Mouse (Mus musculus) myocyte (in vitro differentiated cells): ENCODE results near the gene Atp8b2. TPM values are rescaled to one million over a fixed set of nuclear protein-coding genes. Genes with fewer than 3 reads are reported as not detected.

Experiments used
- H3K27me3 ChIP-seq: one replicate; pipeline ENCODE4 v1.6.1; 2011; ENCODE audit not compliant: control insufficient read depth, insufficient read depth, insufficient read length
- H3K36me3 ChIP-seq: one replicate; pipeline ENCODE4 v1.6.1; 2011; ENCODE audit not compliant: control insufficient read depth, insufficient read depth
- H3K4me2 ChIP-seq: one replicate; pipeline ENCODE4 v1.6.1; 2011; ENCODE audit warnings: low read depth, control low read depth
- H3K4me3 ChIP-seq: one replicate; pipeline ENCODE4 v1.5.1; 2011; ENCODE audit warnings: mild to moderate bottlenecking, control low read depth, moderate library complexity
- H3K79me2 ChIP-seq: one replicate; pipeline ENCODE4 v1.6.1; 2011; ENCODE audit not compliant: control insufficient read depth, insufficient read depth
- H3ac ChIP-seq: one replicate; pipeline ENCODE4 v1.6.1; 2011; ENCODE audit not compliant: control insufficient read depth, insufficient read length
- CEBPB ChIP-seq: IDR thresholded peaks from 2 replicates; pipeline ENCODE4 v1.6.1; 2011; ENCODE audit warnings: mild to moderate bottlenecking, moderate library complexity; ENCODE audit not compliant: poor library complexity, insufficient read depth, severe bottlenecking
- E2F4 ChIP-seq: IDR thresholded peaks from one replicate; pipeline ENCODE4 v1.6.1; 2011; ENCODE audit warnings: mild to moderate bottlenecking, control low read depth, moderate library complexity; ENCODE audit not compliant: insufficient read depth
- MAX ChIP-seq: IDR thresholded peaks from one replicate; pipeline ENCODE4 v1.6.1; 2011; ENCODE audit warnings: low read depth, mild to moderate bottlenecking, control low read depth
- MYOD1 ChIP-seq, 3 experiments: IDR thresholded peaks; one replicate each; pipeline ENCODE4 v1.6.1; 2011; ENCODE audit warnings: control low read depth in 2 of 3, low read depth in 2 of 3, mild to moderate bottlenecking in 2 of 3, moderate library complexity in 1 of 3; ENCODE audit not compliant: insufficient read length in 2 of 3, control insufficient read depth in 1 of 3
- MYOG ChIP-seq, 3 experiments: IDR thresholded peaks; one replicate each; pipeline ENCODE4 v1.6.1; 2011; ENCODE audit warnings: control low read depth in 2 of 3, low read depth in 2 of 3, mild to moderate bottlenecking in 2 of 3; ENCODE audit not compliant: insufficient read length in 2 of 3, control insufficient read depth in 1 of 3, insufficient read depth in 1 of 3
- POLR2A ChIP-seq: IDR thresholded peaks from one replicate; pipeline ENCODE4 v1.6.1; 2011; ENCODE audit warnings: low read depth, mild to moderate bottlenecking, control low read depth, moderate library complexity; ENCODE audit not compliant: insufficient read length
- POLR2AphosphoS2 ChIP-seq: IDR thresholded peaks from one replicate; pipeline ENCODE4 v1.6.1; 2011; ENCODE audit warnings: low read depth, control low read depth; ENCODE audit not compliant: insufficient read length
- REST ChIP-seq: IDR thresholded peaks from one replicate; pipeline ENCODE4 v1.6.1; 2011; ENCODE audit warnings: mild to moderate bottlenecking, control low read depth, moderate library complexity; ENCODE audit not compliant: insufficient read depth, insufficient read length
- SRF ChIP-seq: IDR thresholded peaks from one replicate; pipeline ENCODE4 v1.6.1; 2011; ENCODE audit warnings: low read depth; ENCODE audit not compliant: control insufficient read depth, insufficient read length
- TCF12 ChIP-seq: IDR thresholded peaks from one replicate; pipeline ENCODE4 v1.6.1; 2011; ENCODE audit warnings: mild to moderate bottlenecking, control low read depth; ENCODE audit not compliant: poor library complexity, insufficient read depth, severe bottlenecking
- TCF3 ChIP-seq: IDR thresholded peaks from one replicate; pipeline ENCODE4 v1.6.1; 2011; ENCODE audit warnings: low read depth, control low read depth; ENCODE audit not compliant: insufficient read length
- USF1 ChIP-seq: IDR thresholded peaks from one replicate; pipeline ENCODE4 v1.6.1; 2011; ENCODE audit warnings: low read depth, mild to moderate bottlenecking, control low read depth, moderate library complexity
- polyA plus RNA-seq: library from polyadenylated mRNA; unstranded; fragments of >200 nt; fragmentation: generic; extraction: Trizol; gene quantifications from one replicate; pipeline ENCODE4 v1.2.1, GENCODE M21; 2012; ENCODE audit warnings: missing spikeins

The Atp8b2 gene
- polyA plus RNA-seq, 1 experiment = 20.9 TPM

DNA sequence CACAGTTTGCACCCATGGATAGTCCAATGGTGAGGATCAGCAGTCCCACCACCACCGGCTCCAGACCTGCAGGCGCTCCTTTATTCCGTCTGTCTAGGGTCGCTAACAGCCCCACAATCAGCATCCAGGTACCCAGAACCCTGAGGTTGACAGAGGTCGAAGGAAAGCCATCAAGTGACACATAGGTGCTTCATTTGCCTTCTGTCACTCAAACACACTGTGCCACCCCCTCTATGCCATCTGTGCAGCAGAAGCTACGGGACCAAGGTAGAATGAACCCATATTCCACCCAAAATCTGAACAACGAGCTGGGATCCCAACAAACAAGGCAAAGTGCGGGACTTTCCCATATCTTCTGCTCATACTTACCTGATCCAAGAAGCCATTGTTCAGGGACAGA is 2.2 kb upstream of the Atp8b2 start:
- no peak overlapping the region for H3ac ChIP-seq
- H3K36me3 ChIP-seq = no peaks in the 10 kb centered on the region
- no peaks in the 10 kb centered on the region for H3K27me3 ChIP-seq
- TF ChIP-seq POLR2AphosphoS2 (no peak), SRF (no peak), E2F4 (no peak), CEBPB (no peak), MYOD1 (IDR thresholded peaks at IDR 0.05; ENCODE audit: control insufficient read depth in 1 of 3, insufficient read length in 2 of 3, low read depth in 2 of 3) (no peak), REST (no peak), TCF3 (no peak), USF1 (no peak), MAX (no peak), POLR2A (no peak)
- no peak overlapping the region for H3K4me2 ChIP-seq
- peaks cover 19% of the 10 kb centered on the region for H3K79me2 ChIP-seq
- H3K4me3 ChIP-seq = no peak overlapping the region

DNA sequence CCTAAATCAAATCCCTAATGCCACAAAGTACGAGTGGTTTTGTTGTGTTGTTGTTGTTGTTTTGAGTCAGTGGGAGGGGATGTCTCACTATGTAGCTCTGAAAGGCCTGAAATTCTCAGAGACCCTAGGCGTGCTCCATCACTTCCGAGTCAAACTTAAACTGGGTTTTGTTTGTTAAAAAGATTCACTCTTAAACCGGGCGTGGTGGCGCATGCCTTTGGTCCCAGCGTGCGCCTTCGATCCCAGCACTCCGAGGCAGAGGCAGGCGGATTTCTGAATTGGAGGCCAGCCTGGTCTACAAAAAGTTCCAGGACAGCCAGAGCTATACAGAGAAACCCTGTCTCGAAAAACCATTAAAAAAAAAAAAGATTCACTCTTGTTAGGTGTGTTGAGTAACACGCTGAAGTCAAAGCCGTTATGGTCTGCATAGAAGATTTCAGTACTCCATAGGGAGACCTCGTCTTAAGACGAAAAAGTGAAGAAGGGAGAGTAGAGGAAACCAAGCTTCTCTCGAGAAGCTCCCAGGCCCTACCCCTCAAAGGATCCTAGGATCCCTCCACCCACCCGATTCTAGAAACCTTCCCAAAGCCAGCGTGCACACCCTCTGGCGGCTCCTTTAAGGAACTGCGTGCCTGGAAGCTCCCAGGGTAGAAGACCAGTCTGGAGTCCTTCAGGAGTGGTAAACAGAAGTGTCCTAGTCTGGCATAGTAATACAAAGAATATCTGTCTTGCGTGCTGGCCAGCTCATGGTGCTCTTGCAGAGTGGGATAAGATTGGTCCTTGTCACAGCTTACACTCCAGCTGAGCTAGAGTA is 825 bp upstream of the Atp8b2 start:
- Histone ChIP-seq H3K4me2 (peak overlapping the region; percentile 65), H3K4me3 (peak overlapping the region; percentile 78), H3K79me2 (peaks cover 31% of the 10 kb centered on the region), H3K27me3 (no peaks in the 10 kb centered on the region), H3K36me3 (no peaks in the 10 kb centered on the region), H3ac (peak overlapping the region; percentile 76)
- TF ChIP-seq POLR2AphosphoS2 (peak; percentile 17), SRF (no peak)

DNA sequence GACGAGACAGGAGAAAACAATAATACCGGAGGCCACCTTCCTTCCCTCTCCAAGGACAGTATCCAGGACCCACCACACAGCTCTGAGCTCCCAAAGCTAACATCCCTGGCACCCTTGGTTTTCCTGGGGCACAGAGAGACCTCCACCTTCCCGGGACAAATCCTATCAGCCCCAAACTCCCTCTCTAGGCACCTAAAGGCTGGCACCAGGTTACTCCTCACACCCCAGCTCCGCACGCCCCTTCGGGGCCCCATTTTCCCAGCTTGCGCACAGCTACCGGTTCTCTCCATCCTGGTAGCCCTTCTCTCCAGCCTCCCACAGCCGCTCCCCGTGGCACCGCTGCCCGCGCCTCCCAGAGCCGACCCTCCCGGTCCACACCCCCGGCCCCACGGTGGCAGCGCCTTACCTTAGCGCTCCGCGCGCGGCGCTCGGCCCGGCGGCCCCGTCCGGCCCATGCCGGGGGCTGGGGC is 522 bp downstream of the Atp8b2 start:
- Histone ChIP-seq H3ac (peak overlapping the region; percentile 76), H3K79me2 (peaks cover 34% of the 10 kb centered on the region), H3K36me3 (peaks cover 4% of the 10 kb centered on the region), H3K4me3 (peak overlapping the region; percentile 78), H3K4me2 (peak overlapping the region; percentile 88), H3K27me3 (no peaks in the 10 kb centered on the region)
- no peak for TF ChIP-seq MYOG (IDR thresholded peaks at IDR 0.05; ENCODE audit: control insufficient read depth in 1 of 3, insufficient read depth in 1 of 3, insufficient read length in 2 of 3, low read depth in 2 of 3)
- peak; percentile 6 for TF ChIP-seq POLR2A
- TF ChIP-seq REST = no peak
- no peak for TF ChIP-seq POLR2AphosphoS2
- TF ChIP-seq TCF12 = no peak
- no peak for TF ChIP-seq USF1
- no peak for TF ChIP-seq SRF

DNA sequence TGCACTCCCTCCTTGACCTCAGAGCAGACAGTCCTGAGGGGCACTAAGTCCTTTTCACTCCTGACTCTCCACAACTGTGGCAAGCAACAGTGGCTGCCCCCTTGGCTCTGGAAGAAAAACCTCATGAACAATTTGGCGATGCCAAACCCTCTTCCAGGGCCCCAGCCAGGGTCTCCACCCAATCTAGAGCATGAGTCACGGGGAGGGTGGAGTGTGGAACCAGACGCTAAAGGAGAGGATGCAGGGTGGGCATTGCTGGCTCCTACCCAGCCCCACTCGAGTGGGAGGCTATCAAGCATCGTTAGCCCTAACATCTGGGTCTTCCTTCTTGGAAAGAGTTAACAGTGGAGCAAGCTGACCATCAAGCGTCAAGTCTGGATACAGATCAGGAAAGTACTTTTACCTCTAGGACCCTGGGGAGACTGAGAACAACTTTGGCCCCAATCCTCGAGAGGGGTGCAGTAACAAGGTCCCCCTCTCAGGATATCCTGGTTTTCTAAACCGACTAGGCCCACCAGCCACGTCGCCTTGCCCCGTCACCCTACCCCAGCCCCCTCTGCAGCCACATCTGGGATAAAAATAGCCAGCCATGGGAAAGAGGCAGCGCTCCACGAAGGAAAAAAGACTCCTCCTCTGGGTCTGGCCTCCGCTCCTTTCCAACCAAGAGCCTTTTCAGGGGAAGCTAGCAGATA is 1.1 kb downstream of the Atp8b2 start:
- peaks cover 4% of the 10 kb centered on the region for H3K36me3 ChIP-seq
- peak overlapping the region; percentile 88 for H3K4me2 ChIP-seq
- TF ChIP-seq CEBPB = no peak
- TF ChIP-seq POLR2A = peak; percentile 59
- TF ChIP-seq SRF = no peak
- no peak for TF ChIP-seq TCF12
- TF ChIP-seq POLR2AphosphoS2 = no peak
- H3K4me3 ChIP-seq = peak overlapping the region; percentile 78
- peak overlapping the region; percentile 76 for H3ac ChIP-seq
- no peaks in the 10 kb centered on the region for H3K27me3 ChIP-seq
- peaks cover 34% of the 10 kb centered on the region for H3K79me2 ChIP-seq

DNA sequence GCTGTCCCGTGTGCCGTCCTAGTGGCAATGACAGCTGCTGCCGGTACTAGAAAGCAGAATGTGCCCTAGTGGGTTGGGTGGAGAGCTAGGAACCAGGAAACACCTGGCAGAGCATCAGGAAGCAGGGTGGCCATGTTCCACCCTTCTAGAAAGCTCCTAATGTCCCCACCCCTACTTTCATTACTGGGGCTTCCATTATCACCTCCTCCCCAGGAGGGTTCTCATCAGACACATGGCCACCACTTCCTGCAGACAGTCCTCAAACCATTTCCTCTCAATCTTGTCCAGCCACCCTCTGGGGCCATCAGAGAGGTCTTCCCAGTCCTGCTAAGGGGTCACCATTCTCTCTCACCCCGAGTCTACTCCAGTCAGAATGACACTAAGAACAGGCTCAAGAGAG is 1.9 kb downstream of the Atp8b2 start:
- Histone ChIP-seq H3K79me2 (peaks cover 34% of the 10 kb centered on the region), H3ac (no peak overlapping the region), H3K36me3 (peaks cover 12% of the 10 kb centered on the region), H3K27me3 (no peaks in the 10 kb centered on the region), H3K4me2 (peak overlapping the region; percentile 88), H3K4me3 (peak overlapping the region; percentile 78)
- TF ChIP-seq TCF3 (no peak), CEBPB (no peak), MYOD1 (IDR thresholded peaks at IDR 0.05; ENCODE audit: control insufficient read depth in 1 of 3, insufficient read length in 2 of 3, low read depth in 2 of 3) (peak in 1 of 3 experiments; percentile 1), POLR2A (no peak), MYOG (IDR thresholded peaks at IDR 0.05; ENCODE audit: control insufficient read depth in 1 of 3, insufficient read depth in 1 of 3, insufficient read length in 2 of 3, low read depth in 2 of 3) (no peak), TCF12 (no peak), SRF (no peak), POLR2AphosphoS2 (no peak)
